Mouse (Mus musculus) thymus, adult 2 months (tissue): ENCODE results near the gene Zgrf1. TPM values are rescaled to one million over a fixed set of nuclear protein-coding genes. Genes with fewer than 3 reads are reported as not detected.

ENCODE experiments used
- DNase-seq: peaks from one replicate; pipeline ENCODE4 v3.0.0; 2021
- H3K27ac ChIP-seq: fragments of 200-500 bp; 2 replicates; pipeline ENCODE4 v1.5.1; 2012; ENCODE audit warnings: low read length, control low read depth; ENCODE audit not compliant: control insufficient read depth, insufficient read depth
- H3K27me3 ChIP-seq: fragments of 200-500 bp; 2 replicates; pipeline ENCODE4 v1.6.1; 2012; ENCODE audit warnings: mild to moderate bottlenecking, low read length, moderate library complexity, mixed read lengths; ENCODE audit not compliant: control insufficient read depth, insufficient read depth
- H3K36me3 ChIP-seq: fragments of 200-500 bp; 2 replicates; pipeline ENCODE4 v1.6.1; 2012; ENCODE audit warnings: mild to moderate bottlenecking, low read length, moderate library complexity; ENCODE audit not compliant: control insufficient read depth, insufficient read depth
- H3K4me1 ChIP-seq: fragments of 200-500 bp; replicated peaks from 2 replicates; pipeline ENCODE4 v1.6.1; 2012; ENCODE audit warnings: low read length; ENCODE audit not compliant: control insufficient read depth, insufficient read depth
- H3K4me3 ChIP-seq: fragments of 200-500 bp; 2 replicates; pipeline ENCODE4 v1.5.1; 2012; ENCODE audit warnings: mild to moderate bottlenecking, low read length, control low read depth, moderate library complexity; ENCODE audit not compliant: control insufficient read depth, insufficient read depth
- CTCF ChIP-seq: fragments of 200-500 bp; IDR thresholded peaks from 2 replicates; pipeline ENCODE4 v1.5.1; 2012; ENCODE audit warnings: mild to moderate bottlenecking, control low read depth, low read length, moderate library complexity, borderline replicate concordance; ENCODE audit not compliant: control insufficient read depth, poor library complexity, insufficient read depth; ENCODE audit errors: extremely low read depth
- POLR2A ChIP-seq: fragments of 200-500 bp; IDR thresholded peaks from 2 replicates; pipeline ENCODE4 v1.6.1; 2012; ENCODE audit warnings: mild to moderate bottlenecking, low read length, control low read depth, moderate library complexity; ENCODE audit not compliant: control insufficient read depth, poor library complexity, insufficient read depth; ENCODE audit errors: extremely low read depth
- WGBS: fragments of 180-500 bp; shearing (Covaris S2); methylation state at CpG from one replicate; pipeline ENCODE4 v1.1.7; 2018; 5-methylcytosine and 5-hydroxymethylcytosine counted together
- polyA plus RNA-seq: library from polyadenylated mRNA; depleted of rRNA; stranded (reverse); fragments of >200 nt; gene quantifications from 2 replicates; pipeline ENCODE4 v1.2.3, GENCODE M21; 2012

Gene Zgrf1
- polyA plus RNA-seq, 1 experiment = 2.6 TPM

DNA sequence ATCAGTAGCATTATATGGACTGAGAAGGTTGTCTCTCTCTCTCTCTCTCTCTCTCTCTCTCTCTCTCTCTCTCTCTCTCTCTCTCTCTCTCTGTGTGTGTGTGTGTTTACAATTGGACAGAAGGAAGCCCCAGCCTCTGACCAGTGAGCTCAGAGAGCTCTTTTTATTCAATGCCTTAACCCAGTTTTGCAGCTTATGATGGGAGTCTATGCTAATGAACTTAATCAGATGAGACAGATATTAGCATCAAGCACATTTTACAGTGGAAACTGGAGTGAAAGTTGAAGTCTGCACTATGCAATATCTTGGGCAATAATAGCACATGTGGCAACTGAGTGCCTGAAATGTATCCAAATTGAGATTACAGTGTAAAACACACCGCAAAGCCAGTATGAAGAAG, 38.0 kb upstream of the Zgrf1 start:
- Histone ChIP-seq H3K4me1 (no peaks in the 10 kb centered on the region), H3K4me3 (no peak overlapping the region), H3K36me3 (no peaks in the 10 kb centered on the region), H3K27ac (no peak overlapping the region), H3K27me3 (no peaks in the 10 kb centered on the region)
- TF ChIP-seq CTCF (no peak), POLR2A (no peak)
- WGBS = 98% methylated on average over 1 of the region's 1 CpGs
- DNase-seq = no peak

DNA sequence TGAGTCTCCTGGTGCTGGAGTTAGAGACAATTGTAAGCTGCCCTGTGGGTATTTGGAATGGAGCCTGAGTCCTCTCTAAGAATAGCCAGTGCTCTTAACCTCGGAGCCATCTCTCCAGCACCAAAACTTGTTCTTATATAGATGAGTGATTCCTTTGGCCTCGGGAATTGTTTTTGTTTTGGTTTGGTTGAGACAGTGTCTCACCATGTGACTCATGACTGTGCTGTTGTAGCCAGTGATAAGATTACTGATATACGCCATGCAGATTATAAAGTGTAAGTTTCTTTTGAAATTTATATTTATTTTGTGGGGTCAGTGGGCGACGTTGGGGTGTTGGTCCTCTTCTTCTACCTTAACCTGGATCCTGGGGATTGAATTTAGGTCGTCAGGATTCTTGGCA, 33.0 kb upstream of the Zgrf1 start:
- 89% methylated on average over 6 of the region's 6 CpGs for WGBS
- Histone ChIP-seq H3K27me3 (no peaks in the 10 kb centered on the region), H3K27ac (no peak overlapping the region), H3K4me1 (no peaks in the 10 kb centered on the region), H3K4me3 (no peak overlapping the region), H3K36me3 (no peaks in the 10 kb centered on the region)
- TF ChIP-seq CTCF = no peak
- no peak for DNase-seq

DNA sequence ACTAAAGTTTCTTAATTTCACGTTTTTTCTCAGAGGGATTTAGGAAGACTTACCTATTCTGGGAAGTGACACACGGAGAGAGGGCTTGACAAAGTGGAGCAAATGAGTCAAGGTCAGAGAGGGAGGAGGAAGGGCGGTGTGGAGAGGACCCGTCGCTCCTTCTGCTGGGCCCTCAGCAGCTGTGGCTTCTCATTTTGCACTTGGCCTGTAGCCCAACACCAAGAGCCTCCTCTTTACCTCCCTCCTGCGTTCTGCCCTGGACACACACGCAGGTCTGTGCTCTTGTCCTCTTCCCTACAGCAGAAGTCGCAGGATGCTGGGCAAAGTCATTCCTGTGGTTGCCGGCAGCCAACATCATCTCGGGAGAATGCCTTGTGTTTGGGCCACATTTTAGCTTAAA, 32.1 kb upstream of the Zgrf1 start:
- WGBS = 73% methylated on average over 10 of the region's 10 CpGs
- no peak overlapping the region for H3K4me3 ChIP-seq
- DNase-seq = no peak
- no peaks in the 10 kb centered on the region for H3K27me3 ChIP-seq
- TF ChIP-seq CTCF (no peak), POLR2A (no peak)
- H3K36me3 ChIP-seq = no peaks in the 10 kb centered on the region
- H3K4me1 ChIP-seq = no peaks in the 10 kb centered on the region
- H3K27ac ChIP-seq = no peak overlapping the region

- no peak for DNase-seq
- WGBS = 80% methylated on average over 8 of the region's 8 CpGs
- Histone ChIP-seq H3K27ac (no peak overlapping the region), H3K36me3 (no peaks in the 10 kb centered on the region), H3K4me1 (no peaks in the 10 kb centered on the region), H3K4me3 (no peak overlapping the region), H3K27me3 (no peaks in the 10 kb centered on the region)
- TF ChIP-seq CTCF (no peak), POLR2A (no peak)
Observed at GRCm38 (mm10) chr3:127525188-127525819, 28.0 kb upstream of the Zgrf1 start.

GRCm38 (mm10) chr3:127527465-127528034, 25.7 kb upstream of the Zgrf1 start:
- Histone ChIP-seq H3K4me3 (no peak overlapping the region), H3K36me3 (no peaks in the 10 kb centered on the region), H3K4me1 (no peaks in the 10 kb centered on the region), H3K27me3 (no peaks in the 10 kb centered on the region), H3K27ac (no peak overlapping the region)
- 86% methylated on average over 5 of the region's 5 CpGs for WGBS
- TF ChIP-seq POLR2A (no peak), CTCF (no peak)
- no peak for DNase-seq

GRCm38 (mm10) chr3:127529210-127529609, 24.1 kb upstream of the Zgrf1 start:
- Histone ChIP-seq H3K4me3 (no peak overlapping the region), H3K4me1 (no peaks in the 10 kb centered on the region), H3K27me3 (no peaks in the 10 kb centered on the region), H3K27ac (no peak overlapping the region), H3K36me3 (no peaks in the 10 kb centered on the region)
- no peak for DNase-seq
- no peak for TF ChIP-seq POLR2A
- no peak for TF ChIP-seq CTCF
- 98% methylated on average over 3 of the region's 3 CpGs for WGBS

DNA sequence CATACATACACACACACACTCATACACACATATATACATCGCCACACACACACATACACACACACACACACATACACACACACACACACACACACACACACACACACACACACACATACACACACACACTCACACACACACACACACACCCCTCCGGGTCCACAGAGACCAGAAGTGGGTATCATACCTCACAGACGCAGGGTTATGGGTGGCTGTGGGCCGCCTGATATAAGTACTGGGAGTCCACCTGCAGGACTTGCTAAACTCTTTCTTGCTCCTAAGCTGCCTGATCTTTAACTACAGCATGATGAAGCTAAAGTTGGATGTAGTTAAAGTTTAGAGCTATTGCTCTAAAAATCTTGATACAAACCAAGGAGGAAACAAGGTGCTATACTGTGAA, 23.5 kb upstream of the Zgrf1 start:
- no peak for TF ChIP-seq POLR2A
- TF ChIP-seq CTCF = no peak
- no peak for DNase-seq
- WGBS = 89% methylated on average over 4 of the region's 4 CpGs
- H3K36me3 ChIP-seq = no peaks in the 10 kb centered on the region
- no peak overlapping the region for H3K4me3 ChIP-seq
- H3K27ac ChIP-seq = no peak overlapping the region
- H3K4me1 ChIP-seq = no peaks in the 10 kb centered on the region
- no peaks in the 10 kb centered on the region for H3K27me3 ChIP-seq
